Mouse (Mus musculus): ENCODE data around the gene Ppp1r13l. TPM values are rescaled to one million over a fixed set of nuclear protein-coding genes. Genes with fewer than 3 reads are reported as not detected.
A peak's percentile ranks its signal among the peaks of the same experiment; 100 is the strongest.

Gene Ppp1r13l
- polyA plus RNA-seq (2016; fragmentation: Nextera tagmentation; extraction: Ambion mirVana) = 4.7 and 5.5 TPM in 2 replicates

DNA sequence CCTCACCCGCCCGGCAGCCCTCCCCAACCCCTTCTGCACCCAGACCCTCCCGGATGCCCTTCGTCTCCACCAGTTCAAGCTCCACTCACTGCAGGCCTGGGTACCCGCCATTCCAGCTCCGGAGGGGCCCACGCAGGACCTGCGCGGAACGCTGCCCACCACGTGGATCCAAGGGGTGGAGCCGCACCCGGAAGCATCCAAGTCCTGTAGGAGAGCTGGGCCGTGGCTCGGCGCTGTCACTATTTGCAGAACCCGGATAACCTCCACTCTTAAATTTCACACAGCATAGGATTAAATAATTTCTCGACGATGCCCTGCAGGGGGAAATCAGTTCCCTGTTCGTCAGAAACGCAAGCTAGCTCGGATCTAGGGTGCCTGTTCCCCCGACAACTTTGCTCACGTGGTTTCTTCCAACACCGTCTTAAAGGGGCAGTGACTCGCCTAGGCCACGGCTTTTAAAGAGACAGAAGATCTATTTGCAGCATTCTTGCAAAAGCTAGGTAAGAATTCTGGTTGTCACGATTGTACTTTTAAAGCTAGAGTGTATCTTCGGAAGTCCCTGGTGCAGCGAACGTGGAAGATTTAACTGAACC lies at the start of gene Ppp1r13l, which contains the start of gene Cd3eap:
Gene Ppp1r13l (plus strand): TSS at position 451 of the 593 bp plus-strand sequence.
Gene Cd3eap (minus strand): TSS at position 185 of the 593 bp plus-strand sequence.
- peak within 1 kb of the TSS; percentile 66 for H3K4me3 ChIP-seq
- peak within 1 kb of the TSS; percentile 96 for H3K4me2 ChIP-seq (replicated peaks)
- H3K27me3 ChIP-seq = peaks cover 17% of the 10 kb centered on the region; the same call in 1 of the 2 replicates
- H3K4me1 ChIP-seq = peaks cover 28% of the 10 kb centered on the region
- 0% methylated on average over 29 of the region's 31 CpGs for WGBS
- peaks cover 28% of the 10 kb centered on the region for H3K36me3 ChIP-seq
- H3K9ac ChIP-seq = peak within 1 kb of the TSS; percentile 75
- peak; percentile 71 for ATAC-seq (ENCODE audit: low FRiP score)
- 0 out of 2 replicates have a peak within 1 kb of the TSS, but pooled peaks have one; percentile 13 for H3K27ac ChIP-seq
- no peaks in the 10 kb centered on the region for H3K9me3 ChIP-seq (replicated peaks)

DNA sequence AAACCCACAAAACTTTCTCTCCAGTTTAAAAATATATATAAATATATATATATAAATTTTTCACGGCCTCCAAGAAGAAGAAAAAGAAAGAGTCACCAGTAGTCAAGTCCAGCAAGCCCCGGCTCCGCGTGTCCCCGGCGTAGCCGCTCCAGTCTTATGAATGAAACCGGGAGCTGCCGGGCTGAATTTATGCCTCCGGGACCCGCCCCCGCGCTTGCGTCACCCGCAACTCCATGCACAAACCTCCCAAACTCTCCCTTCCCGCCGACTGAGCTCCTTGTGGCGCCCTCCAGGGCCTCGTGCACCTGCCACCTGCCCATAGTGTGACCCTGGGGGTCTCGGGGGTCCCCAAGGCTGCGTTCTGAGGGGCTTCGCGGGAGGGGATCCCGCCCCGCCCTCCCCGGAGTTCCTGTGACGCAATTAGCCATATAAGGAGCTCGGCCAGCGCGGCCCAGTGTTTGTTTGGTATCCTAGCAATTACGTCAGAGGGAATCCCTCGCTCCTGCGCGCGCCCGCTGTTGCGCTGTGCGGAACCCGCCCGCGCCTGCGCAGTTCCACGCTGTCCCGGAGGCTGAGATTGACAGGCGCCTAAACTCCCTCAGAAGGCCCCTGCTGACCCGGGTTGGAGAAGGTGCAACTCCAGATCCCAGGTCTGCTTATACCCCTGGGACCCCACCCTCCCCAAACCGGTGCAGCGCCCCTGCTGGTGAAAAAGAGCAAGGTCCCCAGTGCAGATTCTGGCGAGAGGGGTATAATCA lies 49.5 kb upstream of the Ppp1r13l start, which contains the start of gene Fosb:
Gene Fosb (minus strand): TSS at position 168 of the 758 bp plus-strand sequence.
- peak within 1 kb of the TSS; percentile 53 for H3K9ac ChIP-seq
- H3K27me3 ChIP-seq = peaks cover 60% of the 10 kb centered on the region
- WGBS = under 1% methylated on average over 49 of the region's 49 CpGs
- H3K36me3 ChIP-seq = no peaks in the 10 kb centered on the region
- H3K4me3 ChIP-seq = peak within 1 kb of the TSS; percentile 67
- H3K4me2 ChIP-seq (replicated peaks) = peak within 1 kb of the TSS; percentile 95
- ATAC-seq (ENCODE audit: low FRiP score) = peak; percentile 86
- H3K4me1 ChIP-seq = peaks cover 22% of the 10 kb centered on the region
- H3K9me3 ChIP-seq (replicated peaks) = no peaks in the 10 kb centered on the region
- H3K27ac ChIP-seq = no peak within 1 kb of the TSS

GRCm38 (mm10) chr7:19311991-19312390 lies 47.6 kb upstream of the Ppp1r13l start:
- Histone ChIP-seq H3K27ac (no peak overlapping the region), H3K9me3 (replicated peaks) (no peaks in the 10 kb centered on the region), H3K4me2 (replicated peaks) (no peak overlapping the region), H3K9ac (no peak overlapping the region), H3K4me3 (no peak overlapping the region), H3K36me3 (no peaks in the 10 kb centered on the region), H3K27me3 (peaks cover 49% of the 10 kb centered on the region), H3K4me1 (peaks cover 26% of the 10 kb centered on the region)
- 43% methylated on average over 4 of the region's 4 CpGs for WGBS
- ATAC-seq (ENCODE audit: low FRiP score) = no peak

GRCm38 (mm10) chr7:19314033-19314432 lies 45.5 kb upstream of the Ppp1r13l start:
- Histone ChIP-seq H3K4me2 (replicated peaks) (no peak overlapping the region), H3K27ac (no peak overlapping the region), H3K36me3 (no peaks in the 10 kb centered on the region), H3K9ac (0 out of 2 replicates have a peak overlapping the region, but pooled peaks have one; percentile 18), H3K27me3 (peaks cover 49% of the 10 kb centered on the region), H3K9me3 (replicated peaks) (no peaks in the 10 kb centered on the region), H3K4me3 (no peak overlapping the region), H3K4me1 (peaks cover 16% of the 10 kb centered on the region)
- WGBS = 43% methylated on average over 5 of the region's 5 CpGs
- ATAC-seq (ENCODE audit: low FRiP score) = no peak

DNA sequence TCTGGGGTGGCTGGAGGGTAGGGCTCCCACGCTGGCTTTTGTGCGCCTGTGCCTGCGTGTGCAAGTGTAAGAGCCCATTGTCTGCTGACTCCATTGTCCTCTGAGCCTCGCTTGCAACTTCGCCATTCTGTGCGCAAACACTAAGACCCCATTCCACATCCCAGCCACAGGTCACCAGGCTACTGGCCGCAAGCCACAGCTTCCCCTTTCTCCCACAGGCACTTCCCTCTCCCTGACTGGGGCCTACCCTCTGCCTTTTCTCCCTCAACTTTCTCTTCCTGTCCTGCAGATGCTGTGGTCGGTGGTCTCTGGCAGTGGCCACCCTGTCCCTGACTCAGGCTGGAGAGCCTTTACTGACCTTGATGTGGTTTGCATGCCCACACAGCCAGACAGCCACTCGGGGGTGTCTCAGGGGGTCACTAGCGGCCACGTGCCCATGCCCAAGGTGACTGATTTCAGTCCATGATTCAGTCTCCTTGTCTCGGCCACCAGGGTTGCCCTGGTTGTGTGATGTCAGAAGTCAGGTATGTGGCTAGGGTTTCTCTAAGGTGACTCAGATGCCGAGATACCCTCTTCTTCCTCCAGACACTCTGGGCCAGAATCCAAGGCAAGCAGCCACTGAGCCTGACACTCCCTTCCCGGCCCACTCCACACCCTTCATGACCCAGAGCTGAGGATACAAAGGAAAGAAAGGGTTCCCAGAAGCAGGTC lies 42.9 kb upstream of the Ppp1r13l start:
- ATAC-seq (ENCODE audit: low FRiP score) = no peak
- Histone ChIP-seq H3K9me3 (replicated peaks) (no peaks in the 10 kb centered on the region), H3K27ac (no peak overlapping the region), H3K4me1 (peaks cover 18% of the 10 kb centered on the region), H3K36me3 (no peaks in the 10 kb centered on the region), H3K27me3 (peaks cover 49% of the 10 kb centered on the region), H3K9ac (no peak overlapping the region), H3K4me2 (replicated peaks) (no peak overlapping the region), H3K4me3 (no peak overlapping the region)
- WGBS = 44% methylated on average over 14 of the region's 14 CpGs

- 0 out of 2 replicates have a peak overlapping the region, but pooled peaks have one; percentile 10 for H3K9ac ChIP-seq
- no peaks in the 10 kb centered on the region for H3K36me3 ChIP-seq
- WGBS = 73% methylated on average over 2 of the region's 2 CpGs
- peaks cover 18% of the 10 kb centered on the region for H3K4me1 ChIP-seq
- no peak overlapping the region for H3K4me2 ChIP-seq (replicated peaks)
- no peak overlapping the region for H3K4me3 ChIP-seq
- H3K9me3 ChIP-seq (replicated peaks) = no peaks in the 10 kb centered on the region
- peaks cover 42% of the 10 kb centered on the region for H3K27me3 ChIP-seq
- no peak overlapping the region for H3K27ac ChIP-seq
- no peak for ATAC-seq (ENCODE audit: low FRiP score)
Measured at GRCm38 (mm10) chr7:19318201-19318600, 41.3 kb upstream of the Ppp1r13l start.

GRCm38 (mm10) chr7:19318676-19319075 lies 40.9 kb upstream of the Ppp1r13l start:
- H3K27ac ChIP-seq = no peak overlapping the region
- no peak overlapping the region for H3K4me3 ChIP-seq
- no peaks in the 10 kb centered on the region for H3K36me3 ChIP-seq
- H3K9ac ChIP-seq = no peak overlapping the region
- WGBS = 81% methylated on average over 7 of the region's 7 CpGs
- no peak for ATAC-seq (ENCODE audit: low FRiP score)
- no peaks in the 10 kb centered on the region for H3K9me3 ChIP-seq (replicated peaks)
- peaks cover 37% of the 10 kb centered on the region for H3K27me3 ChIP-seq
- H3K4me1 ChIP-seq = peaks cover 18% of the 10 kb centered on the region
- H3K4me2 ChIP-seq (replicated peaks) = no peak overlapping the region

DNA sequence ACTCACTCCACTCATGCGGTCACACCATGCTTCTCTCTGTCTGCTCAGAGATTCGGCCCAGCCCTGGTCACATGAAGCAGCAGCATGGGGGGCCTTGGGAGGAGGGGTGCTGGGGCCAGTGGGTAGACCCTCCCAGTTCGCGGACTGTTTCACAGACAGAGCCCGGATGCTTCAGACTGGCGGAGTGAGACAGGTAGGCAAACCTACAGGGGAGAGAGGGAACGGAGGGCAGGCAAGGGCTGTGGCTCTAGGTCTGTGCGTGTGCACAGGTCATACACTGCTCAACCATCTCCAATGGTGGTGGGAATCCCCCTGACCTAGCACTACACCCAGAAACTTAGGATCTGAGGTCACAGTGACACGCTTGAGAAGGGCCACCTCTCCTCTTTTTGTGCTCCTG lies 40.1 kb upstream of the Ppp1r13l start:
- Histone ChIP-seq H3K4me2 (replicated peaks) (peak overlapping the region; percentile 74), H3K27ac (no peak overlapping the region)
- WGBS = 12% methylated on average over 9 of the region's 9 CpGs

GRCm38 (mm10) chr7:19319906-19320305 lies 39.6 kb upstream of the Ppp1r13l start:
- no peaks in the 10 kb centered on the region for H3K36me3 ChIP-seq
- H3K9ac ChIP-seq = peak overlapping the region; percentile 56
- peaks cover 29% of the 10 kb centered on the region for H3K27me3 ChIP-seq
- no peaks in the 10 kb centered on the region for H3K9me3 ChIP-seq (replicated peaks)
- peaks cover 18% of the 10 kb centered on the region for H3K4me1 ChIP-seq
- peak; percentile 95 for ATAC-seq (ENCODE audit: low FRiP score)
- under 1% methylated on average over 40 of the region's 41 CpGs for WGBS
- no peak overlapping the region for H3K27ac ChIP-seq
- peak overlapping the region; percentile 74 for H3K4me2 ChIP-seq (replicated peaks)
- peak overlapping the region; percentile 49 for H3K4me3 ChIP-seq

More for the DNA sequence above, 40.1 kb upstream of the Ppp1r13l start:
- Histone ChIP-seq H3K4me1 (peaks cover 18% of the 10 kb centered on the region), H3K27me3 (peaks cover 32% of the 10 kb centered on the region), H3K36me3 (no peaks in the 10 kb centered on the region), H3K4me3 (peak overlapping the region; percentile 49), H3K9me3 (replicated peaks) (no peaks in the 10 kb centered on the region), H3K9ac (peak overlapping the region; percentile 56)
- peak; percentile 78 for ATAC-seq (ENCODE audit: low FRiP score)

- Histone ChIP-seq H3K4me3 (0 out of 2 replicates have a peak overlapping the region, but pooled peaks have one; percentile 49), H3K4me1 (peaks cover 19% of the 10 kb centered on the region), H3K27ac (no peak overlapping the region), H3K27me3 (peaks cover 24% of the 10 kb centered on the region), H3K36me3 (no peaks in the 10 kb centered on the region), H3K9me3 (replicated peaks) (no peaks in the 10 kb centered on the region), H3K9ac (no peak overlapping the region), H3K4me2 (replicated peaks) (peak overlapping the region; percentile 74)
- no peak for ATAC-seq (ENCODE audit: low FRiP score)
- WGBS = 47% methylated on average over 7 of the region's 7 CpGs
Measured at GRCm38 (mm10) chr7:19320637-19321036, 38.9 kb upstream of the Ppp1r13l start.

DNA sequence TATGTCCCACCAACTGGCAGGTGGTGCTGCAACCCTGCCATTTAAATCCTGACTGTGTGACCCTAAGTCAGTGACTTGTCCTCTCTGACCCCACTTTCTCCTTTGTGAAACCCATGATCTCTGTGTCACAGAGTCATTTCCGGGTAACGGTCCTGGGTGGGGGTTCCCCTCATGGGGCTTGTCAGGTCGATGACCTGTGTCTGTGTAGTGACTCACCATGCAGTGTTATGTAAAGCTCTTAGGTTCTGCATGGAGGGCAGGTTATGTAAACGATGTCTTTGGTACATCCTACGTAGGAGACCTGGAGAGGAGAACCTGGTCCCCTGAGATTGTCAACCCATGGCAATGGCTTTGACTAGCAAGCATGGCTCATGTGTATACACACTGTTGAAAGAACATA lies 38.1 kb upstream of the Ppp1r13l start:
- no peak overlapping the region for H3K27ac ChIP-seq
- 61% methylated on average over 5 of the region's 5 CpGs for WGBS

GRCm38 (mm10) chr7:19322489-19322888 lies 37.1 kb upstream of the Ppp1r13l start:
- no peak for ATAC-seq (ENCODE audit: low FRiP score)
- 52% methylated on average over 9 of the region's 9 CpGs for WGBS
- Histone ChIP-seq H3K4me3 (no peak overlapping the region), H3K4me2 (replicated peaks) (no peak overlapping the region), H3K27ac (no peak overlapping the region), H3K9me3 (replicated peaks) (no peaks in the 10 kb centered on the region), H3K4me1 (peaks cover 30% of the 10 kb centered on the region), H3K27me3 (peaks cover 19% of the 10 kb centered on the region; the same call in 1 of the 2 replicates), H3K36me3 (no peaks in the 10 kb centered on the region), H3K9ac (no peak overlapping the region)

More for the DNA sequence above, 38.1 kb upstream of the Ppp1r13l start:
- Histone ChIP-seq H3K4me3 (no peak overlapping the region), H3K36me3 (no peaks in the 10 kb centered on the region), H3K27me3 (peaks cover 24% of the 10 kb centered on the region), H3K9ac (no peak overlapping the region), H3K4me1 (peaks cover 23% of the 10 kb centered on the region), H3K9me3 (replicated peaks) (no peaks in the 10 kb centered on the region), H3K4me2 (replicated peaks) (no peak overlapping the region)
- no peak for ATAC-seq (ENCODE audit: low FRiP score)
